Mouse (Mus musculus): ENCODE results near the gene Crbn.

Crbn gene

DNA sequence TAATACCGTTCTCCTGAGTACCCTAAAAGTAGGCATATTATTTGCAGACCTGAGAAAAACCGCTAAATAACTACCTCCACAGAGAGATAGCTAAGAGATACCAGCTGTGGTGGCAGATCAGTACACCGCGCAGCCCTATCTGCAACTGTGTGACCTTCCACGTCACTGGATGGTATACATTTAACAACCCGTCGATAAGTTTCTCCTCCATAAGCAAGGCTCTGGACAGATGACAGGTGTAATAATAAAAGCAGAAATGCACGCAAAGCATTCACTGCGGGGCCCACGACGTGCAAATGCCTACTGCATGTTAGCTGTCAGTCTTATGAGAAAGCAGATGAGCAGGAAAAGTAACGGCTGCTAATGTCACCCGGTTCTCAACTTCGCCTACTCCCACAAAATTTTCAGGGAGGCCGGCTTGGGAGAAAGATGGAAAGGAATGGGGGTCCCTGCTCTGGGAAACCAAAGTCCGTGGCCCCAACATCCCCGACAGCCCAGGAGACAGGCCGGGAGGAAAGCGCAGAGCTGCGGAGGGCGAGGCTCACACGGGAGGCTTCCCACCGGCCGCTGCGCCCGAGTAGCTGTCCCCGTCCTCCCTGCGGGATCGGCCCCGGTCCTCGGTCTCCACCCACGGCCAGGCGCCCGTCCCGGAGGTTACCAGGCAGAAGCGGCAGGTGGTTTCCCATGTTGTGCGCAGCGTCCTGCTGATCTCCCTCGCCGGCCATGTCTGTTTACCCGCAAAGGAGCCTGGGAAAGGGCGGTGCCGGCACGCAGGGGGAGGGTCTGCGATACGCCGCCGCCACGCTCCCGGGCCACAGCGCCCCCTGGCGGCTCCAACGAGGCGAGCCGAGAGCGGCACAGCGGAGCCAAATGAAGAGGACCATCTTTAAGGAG is at the start of gene Crbn:
Gene Crbn (minus strand): TSS at position 745 of the 894 bp plus-strand sequence.
- DNase-seq (ENCODE audit: low spot score) = peak; percentile 90

DNA sequence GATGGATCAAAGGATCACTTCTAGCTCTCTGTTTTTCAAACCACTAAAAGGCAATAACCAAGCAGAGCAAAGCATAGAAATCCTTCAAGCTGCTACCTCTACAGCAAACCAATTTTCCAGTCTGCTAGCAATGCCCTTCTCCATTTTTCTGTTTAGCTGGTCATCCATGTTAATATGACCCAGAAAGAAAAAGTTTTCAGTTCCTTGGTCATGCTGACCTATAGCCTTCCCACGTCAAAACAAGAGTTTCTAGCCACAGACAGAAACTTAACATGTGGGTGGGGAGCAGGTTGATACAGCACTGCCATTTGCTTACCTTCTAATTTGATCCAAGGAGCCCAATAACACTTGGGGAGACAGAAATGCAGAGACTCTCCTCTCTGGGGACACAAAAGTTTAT is 40.3 kb upstream of the Crbn start:
- no peak for DNase-seq (ENCODE audit: low spot score)

DNA sequence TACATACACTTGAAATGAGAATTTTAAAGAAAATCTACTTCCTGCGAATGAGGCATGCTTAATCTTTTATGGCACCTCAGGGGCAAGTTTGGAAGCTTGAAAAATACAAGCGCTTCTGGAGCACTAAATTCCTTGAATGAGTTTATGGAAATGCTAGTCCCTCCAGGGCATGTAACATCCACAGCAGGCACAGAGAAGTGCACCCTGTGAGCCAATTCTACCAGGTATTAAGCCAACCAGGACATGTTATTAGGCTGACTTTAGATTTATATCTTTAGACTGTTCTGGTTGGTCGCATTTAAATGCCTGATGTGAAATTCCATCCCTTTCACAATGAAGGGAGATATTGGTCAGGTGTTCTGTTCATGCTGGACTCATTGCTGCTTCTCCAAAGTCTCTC is 38.2 kb upstream of the Crbn start:
- DNase-seq (ENCODE audit: low spot score) = no peak

- no peak for DNase-seq (ENCODE audit: low spot score)
These were observed 35.4 kb upstream of the Crbn start for GRCm38 (mm10) chr6:106835316-106835715.

- peak; percentile 41 for DNase-seq (ENCODE audit: low spot score)
These were observed 22.5 kb upstream of the Crbn start for GRCm38 (mm10) chr6:106822329-106822728.

- DNase-seq (ENCODE audit: low spot score) = peak; percentile 76
These were observed 20.7 kb upstream of the Crbn start for GRCm38 (mm10) chr6:106820566-106820965.

- no peak for DNase-seq (ENCODE audit: low spot score)
These were observed 20.0 kb upstream of the Crbn start for GRCm38 (mm10) chr6:106819906-106820305.

DNA sequence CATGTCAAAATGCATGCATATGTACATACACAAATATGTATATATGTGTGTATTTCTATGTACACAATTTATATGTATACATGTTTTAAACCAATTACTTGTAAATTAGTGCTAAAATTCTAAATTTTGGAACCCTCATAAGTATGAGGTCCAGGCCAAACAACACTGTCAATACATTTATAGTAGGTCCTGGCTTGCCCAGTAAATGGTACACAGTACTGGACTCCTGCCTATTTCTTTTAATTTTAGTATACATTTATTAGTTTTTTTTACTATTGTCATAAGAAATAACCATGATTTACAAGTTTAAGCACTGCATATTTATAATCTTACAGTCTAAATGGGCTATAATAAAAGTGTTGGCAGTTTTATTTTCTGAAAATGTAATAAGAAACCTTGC is 19.4 kb upstream of the Crbn start:
- DNase-seq (ENCODE audit: low spot score) = no peak

DNA sequence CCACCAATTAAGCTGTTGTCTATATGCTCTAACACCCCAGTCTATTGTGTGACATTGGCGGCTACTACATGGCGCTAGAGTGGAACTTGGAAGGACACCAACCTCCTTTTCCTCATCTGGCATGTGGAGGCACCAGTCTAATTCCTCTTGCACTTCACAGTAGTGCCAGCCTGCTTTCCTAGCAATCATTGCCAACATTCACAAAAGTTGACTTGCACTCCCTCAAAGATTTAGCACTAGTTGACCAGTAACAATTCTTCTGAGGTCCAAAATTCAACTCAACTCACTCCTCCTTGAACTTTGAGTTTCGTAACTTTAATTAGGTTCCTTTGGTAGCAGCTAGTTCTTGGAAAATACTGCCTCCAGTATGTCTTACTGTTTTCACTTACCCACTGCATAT is 10.8 kb upstream of the Crbn start:
- DNase-seq (ENCODE audit: low spot score) = no peak

DNA sequence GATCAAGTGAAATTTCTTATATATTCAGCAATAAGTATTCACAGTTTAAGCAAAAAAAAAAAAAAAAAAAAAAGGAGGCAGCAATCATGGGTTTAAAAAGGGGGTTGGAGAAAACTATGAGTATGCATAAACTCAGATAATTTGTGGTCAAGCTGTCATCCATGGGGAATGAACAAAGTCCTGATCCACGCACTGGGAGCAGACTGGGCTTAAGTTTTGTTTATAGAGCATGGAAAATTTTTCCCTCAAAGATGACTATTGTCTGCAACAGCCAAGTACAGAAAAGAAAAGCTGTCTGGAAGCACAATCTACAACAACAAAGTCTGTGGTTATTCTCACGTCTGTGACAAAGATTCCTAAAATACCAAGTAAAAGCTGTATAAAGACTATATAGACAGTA is 9.3 kb upstream of the Crbn start:
- no peak for DNase-seq (ENCODE audit: low spot score)

DNA sequence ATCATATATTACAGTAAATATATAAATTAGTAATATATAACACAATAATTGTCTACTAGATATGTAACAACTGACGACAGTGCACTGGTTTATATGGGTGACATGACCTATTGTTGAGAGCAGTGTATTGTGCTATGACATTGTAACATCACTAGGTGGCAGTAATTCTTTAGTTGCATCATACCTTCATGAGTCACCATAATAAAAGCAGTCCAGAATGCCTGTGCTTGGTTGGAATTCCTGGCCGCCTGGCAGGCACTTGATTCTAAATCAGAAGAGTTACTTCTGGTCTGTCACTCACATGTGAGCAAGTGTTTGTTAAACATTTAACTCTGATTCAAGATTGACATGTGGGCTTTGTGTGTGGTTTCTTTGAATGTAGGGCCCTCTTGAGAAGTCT is 5.0 kb upstream of the Crbn start:
- peak; percentile 80 for DNase-seq (ENCODE audit: low spot score)

- DNase-seq (ENCODE audit: low spot score) = no peak
These were observed 315 bp upstream of the Crbn start for GRCm38 (mm10) chr6:106800227-106800557.

DNA sequence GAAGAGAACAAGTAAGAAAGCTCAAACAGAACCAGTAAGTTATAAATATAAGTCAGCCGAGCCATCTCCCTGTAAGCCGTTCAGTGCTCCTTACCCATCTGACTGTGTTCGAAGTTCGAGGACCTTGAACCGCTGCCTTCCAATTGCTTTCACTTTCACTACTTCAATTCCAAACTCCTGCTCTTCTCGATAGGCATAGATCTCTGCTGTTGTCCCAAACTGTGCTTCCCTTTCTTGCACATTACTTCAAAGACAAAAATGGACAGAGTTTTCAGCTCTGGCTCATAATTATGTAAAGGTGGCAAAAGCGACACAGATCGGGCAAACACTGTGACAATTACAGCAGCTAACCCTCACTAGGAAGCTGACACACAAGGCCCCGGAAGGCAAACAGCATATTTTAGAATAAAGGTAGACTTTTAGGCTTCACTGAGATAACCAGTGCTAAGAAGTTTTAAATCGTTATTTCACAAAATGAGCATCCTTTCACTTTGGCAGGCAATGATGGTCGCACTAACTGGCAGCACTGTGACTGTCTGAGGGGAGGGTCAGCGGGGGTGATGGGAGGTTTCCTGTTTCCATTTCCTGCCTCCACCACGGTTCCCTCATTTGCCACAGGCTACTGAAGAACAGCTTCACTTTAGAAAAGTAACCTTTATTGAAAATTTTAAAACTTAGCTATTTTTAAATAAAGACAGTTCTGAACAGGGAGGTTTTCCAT is 5.6 kb downstream of the Crbn start:
- no peak for DNase-seq (ENCODE audit: low spot score)

DNA sequence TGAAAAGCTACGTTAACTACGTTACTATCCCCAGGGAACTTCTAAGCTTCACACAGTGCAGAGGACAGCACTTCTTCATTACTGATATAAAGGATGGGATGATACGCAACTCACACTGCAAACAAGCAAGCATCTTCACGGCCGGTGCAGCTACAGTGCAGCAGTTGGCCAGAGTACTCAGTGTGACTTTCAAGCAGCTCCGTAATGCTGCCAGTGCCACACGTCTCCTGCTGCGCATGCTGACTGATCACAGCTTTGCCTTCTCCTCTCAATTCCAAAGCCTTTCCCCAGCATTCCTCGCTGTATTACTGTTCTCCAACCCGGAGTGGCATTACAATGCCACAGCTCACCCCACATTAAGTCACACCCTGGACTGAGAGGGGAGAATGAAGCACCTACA is 6.3 kb downstream of the Crbn start:
- no peak for DNase-seq (ENCODE audit: low spot score)

GRCm38 (mm10) chr6:106793088-106793487 is 6.8 kb downstream of the Crbn start:
- DNase-seq (ENCODE audit: low spot score) = no peak

- no peak for DNase-seq (ENCODE audit: low spot score)
These were observed 7.4 kb downstream of the Crbn start for GRCm38 (mm10) chr6:106792486-106792885.

GRCm38 (mm10) chr6:106791429-106791828 is 8.4 kb downstream of the Crbn start:
- DNase-seq (ENCODE audit: low spot score) = no peak

DNA sequence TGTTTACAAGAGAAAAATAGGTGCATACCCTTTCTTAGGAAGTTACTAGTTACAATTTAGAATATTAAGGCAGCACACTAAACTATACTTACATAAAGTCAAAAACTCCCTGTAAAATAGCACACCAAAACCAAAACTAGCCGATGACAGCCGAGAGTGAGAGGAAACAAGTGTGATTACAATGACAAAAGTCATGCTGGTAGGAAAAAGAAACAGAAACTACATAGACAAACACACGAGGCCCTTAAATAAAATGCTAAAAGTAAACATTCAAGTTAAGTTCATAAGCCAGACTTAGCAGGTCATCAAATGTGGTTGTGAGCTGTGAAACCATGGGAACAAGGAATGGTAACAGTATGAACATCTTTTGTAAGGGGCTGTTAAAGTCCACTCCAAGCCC is 12.7 kb downstream of the Crbn start:
- no peak for DNase-seq (ENCODE audit: low spot score)

DNA sequence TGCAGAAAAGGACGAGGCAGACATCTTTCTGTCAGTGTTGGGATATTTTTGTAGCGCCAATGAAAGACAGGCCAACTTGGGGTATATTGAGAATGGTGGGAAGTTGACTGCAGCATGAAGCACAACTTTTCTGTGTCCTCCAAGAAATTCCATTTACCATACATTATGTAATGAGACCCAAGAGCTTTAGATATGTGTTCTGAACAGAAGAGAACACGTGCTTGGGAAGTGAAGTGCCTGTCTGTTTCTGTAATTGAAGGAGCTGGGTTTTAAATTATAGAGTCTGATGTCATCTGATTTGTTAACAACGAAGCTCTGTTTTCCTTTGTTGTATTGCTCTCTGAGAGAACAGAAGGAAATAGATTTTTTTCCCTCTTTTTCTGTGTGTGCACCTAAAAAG is 29.8 kb downstream of the Crbn start:
- no peak for DNase-seq (ENCODE audit: low spot score)

- peak; percentile 28 for DNase-seq (ENCODE audit: low spot score)
These were observed 30.5 kb downstream of the Crbn start for GRCm38 (mm10) chr6:106769290-106769866.

DNA sequence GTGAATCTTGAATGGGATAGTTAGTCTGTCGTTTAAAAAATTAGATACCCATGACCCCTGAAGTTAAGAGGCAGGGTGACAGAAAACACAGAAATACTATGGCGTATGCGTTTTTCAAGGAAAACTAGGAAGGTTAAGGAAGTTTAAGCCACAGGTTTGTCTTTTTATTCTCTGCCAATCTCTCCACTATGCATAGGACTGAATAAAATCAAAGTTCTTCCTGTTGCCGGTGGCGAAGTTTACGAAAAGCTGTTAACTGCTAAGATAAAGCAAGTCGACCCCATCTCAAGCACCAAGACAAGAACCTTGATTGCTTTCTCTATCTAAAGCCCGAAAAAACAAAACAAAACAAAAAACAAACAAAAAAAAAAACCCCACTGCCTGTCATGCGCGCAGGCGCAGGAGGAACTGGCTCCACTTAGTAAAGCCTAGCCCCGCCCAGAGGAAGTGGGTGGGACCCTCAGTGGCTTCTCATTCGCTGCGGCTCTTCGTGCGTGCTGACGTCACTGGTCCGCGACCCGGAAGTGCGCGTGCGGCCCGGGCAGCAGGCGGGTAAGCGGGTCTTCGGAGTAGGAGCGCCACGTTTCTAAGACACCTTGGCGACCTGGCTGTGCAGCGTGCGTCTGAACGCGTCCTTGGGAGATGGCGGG is 31.1 kb downstream of the Crbn start, which contains the start of gene Trnt1:
Gene Trnt1 (plus strand): TSS at position 481 of the 650 bp plus-strand sequence.
- peak; percentile 99 for DNase-seq (ENCODE audit: low spot score)

DNA sequence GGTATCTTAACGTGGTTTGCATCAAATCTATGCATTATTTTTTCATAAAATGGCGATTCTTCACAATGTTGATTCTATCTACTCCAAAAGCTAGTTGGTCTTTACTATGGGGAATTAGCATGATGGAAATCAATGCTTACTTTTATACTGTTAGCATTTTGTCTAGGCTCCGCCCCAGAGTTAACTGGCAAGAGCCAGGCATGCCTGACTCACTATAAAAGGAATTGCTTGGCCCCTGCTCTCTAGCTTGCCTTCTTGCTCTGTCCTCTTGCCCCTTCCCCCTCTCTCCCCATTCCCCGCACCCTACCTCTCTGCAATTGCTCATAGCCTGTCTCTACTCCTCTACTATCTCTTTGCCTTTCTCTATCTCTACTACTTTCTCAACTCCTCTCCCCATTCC is 33.1 kb downstream of the Crbn start:
- DNase-seq (ENCODE audit: low spot score) = no peak

- DNase-seq (ENCODE audit: low spot score) = no peak
These were observed 34.0 kb downstream of the Crbn start for GRCm38 (mm10) chr6:106765892-106766291.
